Mouse (Mus musculus) urinary bladder, adult 2 months (tissue): ENCODE data around the gene Olfr347. TPM values are rescaled to one million over a fixed set of nuclear protein-coding genes. Genes with fewer than 3 reads are reported as not detected.

ENCODE experiments used
- DNase-seq: peaks from one replicate; pipeline ENCODE4 v3.0.0; 2022; ENCODE audit warnings: low spot score
- polyA plus RNA-seq: library from polyadenylated mRNA; depleted of rRNA; stranded (reverse); fragments of >200 nt; gene quantifications from 2 replicates; pipeline ENCODE4 v1.2.3, GENCODE M21; 2012; rRNA removed

Olfr347 gene
- polyA plus RNA-seq, result not detected in 2 replicates

DNA sequence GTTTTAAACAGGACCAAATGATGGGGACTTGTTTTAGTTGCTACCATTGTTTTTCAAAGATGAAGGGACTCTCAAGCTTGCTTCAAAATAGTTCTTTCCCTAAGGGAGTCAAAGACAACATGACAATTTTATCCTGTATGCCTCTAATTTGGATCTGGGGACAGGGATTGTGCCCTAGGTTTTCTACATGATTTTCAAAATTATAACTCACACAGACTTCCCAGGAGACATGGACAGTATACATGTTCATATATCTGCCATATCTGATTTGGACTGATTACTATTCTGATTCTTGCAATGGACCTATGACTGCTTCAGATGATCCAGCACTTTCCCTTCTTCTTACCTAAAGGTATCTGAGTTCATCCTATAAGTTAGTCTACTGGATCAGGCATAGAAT is at the start of gene Olfr347:
Gene Olfr347 (plus strand): TSS at position 301 of the 400 bp plus-strand sequence.
- DNase-seq, result no peak

- DNase-seq, result no peak
Observed at GRCm38 (mm10) chr2:36685488-36685887, 46.2 kb upstream of the Olfr347 start, which contains the start of gene Olfr346. Gene Olfr346, plus strand, starts transcription at chr2:36685788.

GRCm38 (mm10) chr2:36736226-36736625 is 4.5 kb downstream of the Olfr347 start:
- DNase-seq, result no peak

DNA sequence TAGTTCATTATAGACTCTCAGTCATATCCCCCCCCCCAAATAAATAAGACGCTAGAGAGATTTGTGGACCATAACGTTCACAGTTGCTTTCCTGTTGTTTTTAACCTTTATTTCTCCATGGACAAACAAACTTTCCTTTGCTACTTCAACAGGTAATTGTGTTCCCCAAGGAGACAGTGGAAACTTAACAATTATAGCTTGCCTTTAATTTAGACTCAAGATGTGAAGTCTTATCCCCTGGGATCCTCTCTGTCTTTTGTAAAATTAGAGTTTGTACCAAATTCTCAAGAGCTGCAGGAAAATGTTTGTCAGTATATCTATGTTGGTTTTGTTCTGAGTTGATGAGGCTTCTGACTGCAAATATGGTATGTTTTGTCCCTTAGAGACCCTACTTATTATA is 52.3 kb downstream of the Olfr347 start, which contains the start of gene Olfr348:
Gene Olfr348 (plus strand): TSS at position 301 of the 400 bp plus-strand sequence.
- DNase-seq, result no peak

Other genes with a start within 250 kb of the Olfr347 start
- gene Olfr341, start 249.4 kb upstream of the Olfr347 start, polyA plus RNA-seq, result not detected in 2 replicates
- gene Olfr342, start 206.9 kb upstream of the Olfr347 start, polyA plus RNA-seq, result not detected in 2 replicates
- not detected in 2 replicates for gene Olfr344, start 165.2 kb upstream of the Olfr347 start, polyA plus RNA-seq
- gene Olfr345, start 91.9 kb upstream of the Olfr347 start, polyA plus RNA-seq, result not detected in 2 replicates
- not detected in 2 replicates for gene Olfr346, start 46.1 kb upstream of the Olfr347 start, polyA plus RNA-seq
- gene Olfr348, start 52.4 kb downstream of the Olfr347 start, polyA plus RNA-seq, result not detected in 2 replicates
- gene Olfr50, start 58.6 kb downstream of the Olfr347 start, polyA plus RNA-seq, result not detected in 2 replicates
- gene Olfr3, start 85.1 kb downstream of the Olfr347 start, polyA plus RNA-seq, result not detected in 2 replicates
- gene Olfr350, start 114.4 kb downstream of the Olfr347 start, polyA plus RNA-seq, result not detected in 2 replicates
- gene Olfr351, start 130.8 kb downstream of the Olfr347 start, polyA plus RNA-seq, result not detected in 2 replicates
- gene Olfr352, start 136.6 kb downstream of the Olfr347 start, polyA plus RNA-seq, result not detected in 2 replicates
- not detected in 2 replicates for gene Olfr353, start 161.0 kb downstream of the Olfr347 start, polyA plus RNA-seq
- not detected in 2 replicates for gene Olfr354, start 173.8 kb downstream of the Olfr347 start, polyA plus RNA-seq
- not detected in 2 replicates for gene Olfr355, start 197.0 kb downstream of the Olfr347 start, polyA plus RNA-seq
- not detected in 2 replicates for gene Olfr356, start 205.2 kb downstream of the Olfr347 start, polyA plus RNA-seq